Mouse (Mus musculus): ENCODE data around the gene Hist1h3g. TPM values are rescaled to one million over a fixed set of nuclear protein-coding genes. Genes with fewer than 3 reads are reported as not detected.

Hist1h3g gene
- polyA plus RNA-seq, 1 experiment from 2014 or later = 4.8 TPM

- no peak for ATAC-seq (ENCODE audit: low FRiP score)
- peak overlapping the region; percentile 42; the same call in 1 of the 2 replicates for H3K4me3 ChIP-seq (ENCODE audit: low read depth, low read length)
These were observed 49.1 kb downstream of the Hist1h3g start for GRCm38 (mm10) chr13:23584331-23584730.

GRCm38 (mm10) chr13:23585029-23585441 is 49.8 kb downstream of the Hist1h3g start:
- no peaks in the 10 kb centered on the region for H3K9me3 ChIP-seq (ENCODE audit: control insufficient read depth, low read length)
- ATAC-seq (ENCODE audit: low FRiP score) (0 out of 2 replicates have a peak, but pooled peaks have one; percentile 7), DNase-seq (ENCODE audit: low spot score) (peak; percentile 80)
- H3K4me3 ChIP-seq (ENCODE audit: low read depth, low read length) = peak overlapping the region; percentile 42
- H3K36me3 ChIP-seq (ENCODE audit: control insufficient read depth, insufficient read depth, low read length) = no peaks in the 10 kb centered on the region
- H3K27me3 ChIP-seq (ENCODE audit: control insufficient read depth, insufficient read depth, low read length) = no peaks in the 10 kb centered on the region
- peak overlapping the region; percentile 84 for H3K9ac ChIP-seq (ENCODE audit: low read depth, low read length)
- H3K4me2 ChIP-seq (replicated peaks; ENCODE audit: low read depth, low read length) = peak overlapping the region; percentile 70
- H3K4me1 ChIP-seq (replicated peaks; ENCODE audit: control insufficient read depth, insufficient read depth, low read length) = peaks cover 3% of the 10 kb centered on the region; the same call in 1 of the 2 replicates
- WGBS = under 1% methylated on average over 21 of the region's 21 CpGs
- H3K27ac ChIP-seq (ENCODE audit: low read depth, low read length) = peak overlapping the region; percentile 96

More at GRCm38 (mm10) chr13:23584331-23584730, 49.1 kb downstream of the Hist1h3g start:
- Histone ChIP-seq H3K9me3 (ENCODE audit: control insufficient read depth, low read length) (no peaks in the 10 kb centered on the region), H3K27me3 (ENCODE audit: control insufficient read depth, insufficient read depth, low read length) (no peaks in the 10 kb centered on the region), H3K27ac (ENCODE audit: low read depth, low read length) (peak overlapping the region; percentile 96), H3K4me1 (replicated peaks; ENCODE audit: control insufficient read depth, insufficient read depth, low read length) (peaks cover 3% of the 10 kb centered on the region; the same call in 1 of the 2 replicates), H3K4me2 (replicated peaks; ENCODE audit: low read depth, low read length) (peak overlapping the region; percentile 70), H3K36me3 (ENCODE audit: control insufficient read depth, insufficient read depth, low read length) (no peaks in the 10 kb centered on the region), H3K9ac (ENCODE audit: low read depth, low read length) (peak overlapping the region; percentile 84)
- DNase-seq (ENCODE audit: low spot score) = no peak

Other genes with a start within 250 kb of the Hist1h3g start
- gene Zfp322a, start 166.2 kb upstream of the Hist1h3g start, polyA plus RNA-seq (2014; fragmentation: Nextera tagmentation; extraction: Ambion mirVana) = 65.0 and 65.6 TPM in 2 replicates
- 12.1 and 13.4 TPM in 2 replicates for gene Abt1, start 111.6 kb upstream of the Hist1h3g start, polyA plus RNA-seq (2014; fragmentation: Nextera tagmentation; extraction: Ambion mirVana)
- not detected in 2 replicates for gene Btn1a1, start 69.5 kb upstream of the Hist1h3g start, polyA plus RNA-seq (2014; fragmentation: Nextera tagmentation; extraction: Ambion mirVana)
- gene Btn2a2, start 46.6 kb upstream of the Hist1h3g start, polyA plus RNA-seq (2014; fragmentation: Nextera tagmentation; extraction: Ambion mirVana) = 0.15 and 0.18 TPM in 2 replicates
- 4.7 TPM in 2 replicates for gene Hist1h4h, start 4.4 kb upstream of the Hist1h3g start, polyA plus RNA-seq (2014; fragmentation: Nextera tagmentation; extraction: Ambion mirVana)
- gene Hist1h2af, start 1.5 kb upstream of the Hist1h3g start, polyA plus RNA-seq (2014; fragmentation: Nextera tagmentation; extraction: Ambion mirVana) = 3.6 and 8.4 TPM in 2 replicates
- gene Hist1h2bh, start 8.0 kb downstream of the Hist1h3g start, polyA plus RNA-seq (2014; fragmentation: Nextera tagmentation; extraction: Ambion mirVana) = 0.60 and 0.89 TPM in 2 replicates
- gene Hist1h3f, start 8.6 kb downstream of the Hist1h3g start, polyA plus RNA-seq (2014; fragmentation: Nextera tagmentation; extraction: Ambion mirVana) = 1.0 and 1.1 TPM in 2 replicates
- gene Hist1h4f, start 16.2 kb downstream of the Hist1h3g start, polyA plus RNA-seq (2014; fragmentation: Nextera tagmentation; extraction: Ambion mirVana) = 0.56 and 0.80 TPM in 2 replicates
- gene Hist1h1d, start 17.8 kb downstream of the Hist1h3g start, polyA plus RNA-seq (2014; fragmentation: Nextera tagmentation; extraction: Ambion mirVana) = 0.56 and 0.57 TPM in 2 replicates
- 6.7 and 6.9 TPM in 2 replicates for gene Hist1h3e, start 26.9 kb downstream of the Hist1h3g start, polyA plus RNA-seq (2014; fragmentation: Nextera tagmentation; extraction: Ambion mirVana)
- 70.9 and 82.9 TPM in 2 replicates for gene Hist1h2ae, start 35.8 kb downstream of the Hist1h3g start, polyA plus RNA-seq (2014; fragmentation: Nextera tagmentation; extraction: Ambion mirVana)
- 3.2 and 4.8 TPM in 2 replicates for gene Hist1h2bg, start 36.0 kb downstream of the Hist1h3g start, polyA plus RNA-seq (2014; fragmentation: Nextera tagmentation; extraction: Ambion mirVana)
- gene Hist1h2bf, start 38.8 kb downstream of the Hist1h3g start, polyA plus RNA-seq (2014; fragmentation: Nextera tagmentation; extraction: Ambion mirVana) = 1.5 and 3.7 TPM in 2 replicates
- gene Hist1h2ad, start 39.0 kb downstream of the Hist1h3g start, polyA plus RNA-seq (2014; fragmentation: Nextera tagmentation; extraction: Ambion mirVana) = 1.0 and 2.9 TPM in 2 replicates
- 7.2 and 8.3 TPM in 2 replicates for gene Hist1h3d, start 40.3 kb downstream of the Hist1h3g start, polyA plus RNA-seq (2014; fragmentation: Nextera tagmentation; extraction: Ambion mirVana)
- gene Hist1h4d, start 46.2 kb downstream of the Hist1h3g start, polyA plus RNA-seq (2014; fragmentation: Nextera tagmentation; extraction: Ambion mirVana) = 95.0 and 95.9 TPM in 2 replicates
- gene Hist1h2be, start 85.7 kb downstream of the Hist1h3g start, polyA plus RNA-seq (2014; fragmentation: Nextera tagmentation; extraction: Ambion mirVana) = 1.8 and 2.2 TPM in 2 replicates
- 19.7 and 23.7 TPM in 2 replicates for gene Hist1h1e, start 87.1 kb downstream of the Hist1h3g start, polyA plus RNA-seq (2014; fragmentation: Nextera tagmentation; extraction: Ambion mirVana)
- gene Hist1h2ac, start 148.5 kb downstream of the Hist1h3g start, polyA plus RNA-seq (2014; fragmentation: Nextera tagmentation; extraction: Ambion mirVana) = 0.79 and 0.84 TPM in 2 replicates
- gene Hist1h2bc, start 148.8 kb downstream of the Hist1h3g start, polyA plus RNA-seq (2014; fragmentation: Nextera tagmentation; extraction: Ambion mirVana) = 21.0 and 26.1 TPM in 2 replicates
- gene Hist1h1t, start 160.4 kb downstream of the Hist1h3g start, polyA plus RNA-seq (2014; fragmentation: Nextera tagmentation; extraction: Ambion mirVana) = 0.17 TPM in 1 of 2 replicates, not detected in the other
- 4.5 and 4.9 TPM in 2 replicates for gene Hist1h4c, start 163.0 kb downstream of the Hist1h3g start, polyA plus RNA-seq (2014; fragmentation: Nextera tagmentation; extraction: Ambion mirVana)
- 3.4 and 4.2 TPM in 2 replicates for gene Hfe, start 175.4 kb downstream of the Hist1h3g start, polyA plus RNA-seq (2014; fragmentation: Nextera tagmentation; extraction: Ambion mirVana)
- 14.9 and 16.7 TPM in 2 replicates for gene Hist1h1c, start 203.4 kb downstream of the Hist1h3g start, polyA plus RNA-seq (2014; fragmentation: Nextera tagmentation; extraction: Ambion mirVana)
- gene Hist1h3c, start 210.2 kb downstream of the Hist1h3g start, polyA plus RNA-seq (2014; fragmentation: Nextera tagmentation; extraction: Ambion mirVana) = 10.7 and 11.3 TPM in 2 replicates
- gene Hist1h2bb, start 211.3 kb downstream of the Hist1h3g start, polyA plus RNA-seq (2014; fragmentation: Nextera tagmentation; extraction: Ambion mirVana) = 1.4 and 3.0 TPM in 2 replicates
- gene Hist1h2ab, start 215.7 kb downstream of the Hist1h3g start, polyA plus RNA-seq (2014; fragmentation: Nextera tagmentation; extraction: Ambion mirVana) = 42.5 and 50.0 TPM in 2 replicates
- gene Hist1h3b, start 216.8 kb downstream of the Hist1h3g start, polyA plus RNA-seq (2014; fragmentation: Nextera tagmentation; extraction: Ambion mirVana) = 6.5 and 10.7 TPM in 2 replicates
- gene Hist1h4b, start 221.6 kb downstream of the Hist1h3g start, polyA plus RNA-seq (2014; fragmentation: Nextera tagmentation; extraction: Ambion mirVana) = 3.6 and 4.8 TPM in 2 replicates
- gene Hist1h4a, start 225.8 kb downstream of the Hist1h3g start, polyA plus RNA-seq (2014; fragmentation: Nextera tagmentation; extraction: Ambion mirVana) = 0.32 TPM in 1 of 2 replicates, not detected in the other
- gene Hist1h3a, start 227.0 kb downstream of the Hist1h3g start, polyA plus RNA-seq (2014; fragmentation: Nextera tagmentation; extraction: Ambion mirVana) = 3.4 and 5.3 TPM in 2 replicates
- 2.4 and 3.7 TPM in 2 replicates for gene Hist1h1a, start 228.2 kb downstream of the Hist1h3g start, polyA plus RNA-seq (2014; fragmentation: Nextera tagmentation; extraction: Ambion mirVana)
- not detected in 2 replicates for gene Trim38, start 234.5 kb downstream of the Hist1h3g start, polyA plus RNA-seq (2014; fragmentation: Nextera tagmentation; extraction: Ambion mirVana)